Mouse (Mus musculus) ES-Bruce4 (cell line): ENCODE results near the gene Dnajc12. TPM values are rescaled to one million over a fixed set of nuclear protein-coding genes. Genes with fewer than 3 reads are reported as not detected.
A peak's percentile ranks its signal among the peaks of the same experiment; 100 is the strongest.

Source experiments
- H3K27ac ChIP-seq: 2 replicates; pipeline ENCODE4 v1.5.1; 2012; ENCODE audit warnings: low read length, inconsistent platforms; ENCODE audit not compliant: insufficient read depth
- H3K27me3 ChIP-seq: 2 replicates; pipeline ENCODE4 v1.6.1; 2012; ENCODE audit warnings: mild to moderate bottlenecking, low read length, inconsistent platforms; ENCODE audit not compliant: control insufficient read depth, poor library complexity, insufficient read depth, severe bottlenecking
- H3K36me3 ChIP-seq: 2 replicates; pipeline ENCODE4 v1.6.1; 2012; ENCODE audit warnings: inconsistent platforms, mild to moderate bottlenecking, low read length, moderate library complexity; ENCODE audit not compliant: control insufficient read depth, poor library complexity, insufficient read depth, severe bottlenecking
- H3K4me1 ChIP-seq: one replicate; pipeline ENCODE4 v1.8.1; 2011; ENCODE audit warnings: low read length; ENCODE audit not compliant: control insufficient read depth, insufficient read depth
- H3K4me3 ChIP-seq: 2 replicates; pipeline ENCODE4 v1.5.1; 2011; ENCODE audit warnings: low read depth, mild to moderate bottlenecking, low read length
- H3K9ac ChIP-seq: 2 replicates; pipeline ENCODE4 v1.6.1; 2012; ENCODE audit warnings: low read depth, mild to moderate bottlenecking, inconsistent platforms; ENCODE audit not compliant: poor library complexity, severe bottlenecking
- H3K9me3 ChIP-seq: replicated peaks from 2 replicates; pipeline ENCODE4 v1.6.1; 2012; ENCODE audit warnings: mild to moderate bottlenecking, low read length, inconsistent platforms; ENCODE audit not compliant: control insufficient read depth, poor library complexity, insufficient read depth, severe bottlenecking
- CTCF ChIP-seq: IDR thresholded peaks from one replicate; pipeline ENCODE4 v1.8.1; 2011; ENCODE audit warnings: low read depth, low read length
- EP300 ChIP-seq: IDR thresholded peaks from 2 replicates; pipeline ENCODE4 v1.6.1; 2011; ENCODE audit warnings: low read depth, low read length; ENCODE audit not compliant: insufficient read depth
- POLR2A ChIP-seq: IDR thresholded peaks from one replicate; pipeline ENCODE4 v1.8.1; 2011; ENCODE audit warnings: low read length; ENCODE audit not compliant: insufficient read depth
- polyA plus RNA-seq: library from polyadenylated mRNA; stranded (reverse); fragments of >200 nt; gene quantifications from 2 replicates; pipeline ENCODE4 v1.2.4, GENCODE M21; 2011; ENCODE audit warnings: low read depth; ENCODE audit not compliant: missing spikeins, insufficient read depth, insufficient read length

Dnajc12 gene
- polyA plus RNA-seq, 1 experiment: 4.6 TPM

DNA sequence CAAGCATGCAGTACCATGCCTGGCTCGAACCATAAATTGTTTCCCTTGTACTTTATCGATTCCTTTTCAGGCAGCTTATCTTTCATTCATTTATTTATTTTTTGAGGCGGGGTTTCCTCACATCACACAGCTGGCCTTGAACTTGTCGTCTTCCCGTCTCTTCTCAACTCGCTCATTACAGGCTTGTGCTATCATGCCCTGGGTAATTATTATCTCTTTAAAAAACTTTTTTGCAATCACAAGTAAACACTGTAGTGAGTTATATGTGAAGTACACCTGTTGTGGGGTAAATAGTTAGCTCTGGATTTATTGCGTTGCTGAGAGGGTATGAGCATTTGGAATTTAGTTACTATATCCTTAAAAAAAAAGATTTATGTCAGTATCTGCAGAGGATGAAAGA lies 33.0 kb downstream of the Dnajc12 start:
- Histone ChIP-seq H3K27ac (no peak overlapping the region), H3K4me1 (no peaks in the 10 kb centered on the region), H3K9me3 (no peaks in the 10 kb centered on the region), H3K4me3 (no peak overlapping the region), H3K36me3 (no peaks in the 10 kb centered on the region), H3K27me3 (no peaks in the 10 kb centered on the region), H3K9ac (no peak overlapping the region)
- TF ChIP-seq POLR2A (no peak), CTCF (no peak), EP300 (no peak)

DNA sequence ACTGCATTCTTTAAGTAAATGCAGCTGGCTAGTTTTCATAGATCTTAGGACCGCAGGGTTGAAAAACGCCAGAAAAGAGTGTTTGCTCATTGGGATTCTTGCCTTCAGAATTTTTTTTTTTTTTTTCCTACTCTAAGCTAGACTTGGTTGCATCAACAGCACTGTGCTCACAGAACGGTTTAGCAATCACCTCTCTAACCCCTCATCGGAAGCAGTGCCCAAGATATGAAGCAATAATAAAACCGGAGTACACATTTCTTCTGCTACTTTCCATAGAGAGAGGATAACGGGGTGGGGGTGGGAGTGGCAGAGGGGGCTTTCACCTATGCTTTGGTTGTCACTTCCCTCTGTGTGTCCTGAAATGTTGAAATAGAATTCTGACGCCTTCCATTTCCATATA lies 33.6 kb downstream of the Dnajc12 start:
- no peaks in the 10 kb centered on the region for H3K9me3 ChIP-seq
- TF ChIP-seq EP300: no peak
- no peak for TF ChIP-seq POLR2A
- no peak for TF ChIP-seq CTCF
- H3K27me3 ChIP-seq: no peaks in the 10 kb centered on the region
- H3K27ac ChIP-seq: no peak overlapping the region
- no peaks in the 10 kb centered on the region for H3K36me3 ChIP-seq
- H3K9ac ChIP-seq: no peak overlapping the region
- no peaks in the 10 kb centered on the region for H3K4me1 ChIP-seq
- no peak overlapping the region for H3K4me3 ChIP-seq

DNA sequence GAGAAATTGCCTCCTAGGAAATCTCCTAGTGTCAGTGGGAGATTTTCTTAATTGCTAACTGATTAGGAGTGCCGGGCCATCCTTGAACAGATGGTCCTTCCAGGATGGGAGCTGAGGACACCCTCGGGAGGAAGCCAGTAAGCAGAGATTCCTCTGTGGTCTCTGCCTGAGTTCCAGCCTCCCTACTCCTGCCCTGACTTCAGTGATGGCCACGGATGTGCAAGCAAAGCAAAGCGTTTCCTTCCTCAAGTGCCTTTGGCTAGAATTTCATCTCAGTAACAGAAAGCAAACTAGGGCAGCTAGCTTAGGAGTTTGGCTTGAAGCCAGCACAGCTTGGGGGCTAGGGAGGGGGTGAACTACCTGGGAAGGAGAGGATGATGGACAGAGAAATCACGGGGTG lies 34.8 kb downstream of the Dnajc12 start:
- Histone ChIP-seq H3K9me3 (no peaks in the 10 kb centered on the region), H3K4me3 (no peak overlapping the region), H3K27ac (no peak overlapping the region), H3K9ac (no peak overlapping the region), H3K27me3 (no peaks in the 10 kb centered on the region), H3K4me1 (no peaks in the 10 kb centered on the region), H3K36me3 (no peaks in the 10 kb centered on the region)
- TF ChIP-seq EP300 (no peak), CTCF (no peak), POLR2A (no peak)

DNA sequence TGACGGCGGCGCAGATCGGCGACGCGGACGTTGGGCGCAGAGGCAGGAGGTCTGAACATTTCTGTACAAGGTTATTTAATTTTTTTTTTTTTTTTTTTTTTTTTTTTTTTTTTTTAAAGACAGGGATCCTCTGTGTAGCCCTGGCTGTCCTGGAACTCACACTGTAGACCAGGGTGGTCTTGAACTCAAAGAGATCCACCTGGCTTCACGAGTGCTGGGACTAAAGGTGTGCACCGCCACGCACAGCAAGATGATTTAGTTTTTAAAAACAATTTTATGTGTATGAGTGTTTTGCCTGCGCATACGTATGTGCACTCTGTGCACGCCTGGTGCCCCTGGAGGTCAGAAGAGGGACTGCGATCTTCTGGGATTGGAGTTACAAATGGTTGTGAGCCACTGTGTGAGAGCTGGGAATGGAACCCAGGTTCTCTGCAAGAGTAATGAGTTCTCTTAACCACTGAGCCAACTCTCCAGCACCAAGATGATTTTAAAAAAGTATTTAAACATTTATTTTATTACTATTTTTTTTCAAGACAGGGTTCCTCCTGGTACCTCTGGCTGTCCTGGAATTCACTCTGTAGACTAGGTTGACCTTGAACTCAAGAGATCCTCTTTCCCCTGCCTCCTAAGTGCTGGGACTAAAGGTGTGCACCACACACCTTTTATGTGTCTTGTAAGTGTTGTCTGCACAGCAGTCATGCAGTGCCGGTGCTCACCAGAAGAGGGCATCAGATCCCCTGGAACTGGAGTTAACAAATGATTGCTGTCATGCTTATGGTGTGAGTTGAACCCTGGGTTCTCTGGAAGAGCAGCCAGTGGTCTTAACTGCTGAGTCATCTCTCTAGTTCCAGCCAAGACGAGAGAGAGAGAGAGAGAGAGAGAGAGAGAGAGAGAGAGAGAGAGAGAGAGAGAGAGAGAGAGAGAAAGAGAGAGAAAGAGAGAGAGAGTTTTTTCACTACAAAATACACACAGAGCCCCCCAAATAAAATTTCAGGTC lies 39.8 kb downstream of the Dnajc12 start, which contains the start of gene Gm7075:
Gm7075 (minus strand) TSS at position 51 of the 997 bp plus-strand sequence.
- Histone ChIP-seq H3K36me3 (no peaks in the 10 kb centered on the region), H3K27me3 (no peaks in the 10 kb centered on the region), H3K9me3 (no peaks in the 10 kb centered on the region), H3K4me1 (no peaks in the 10 kb centered on the region), H3K27ac (no peak within 1 kb of the TSS), H3K4me3 (no peak within 1 kb of the TSS), H3K9ac (no peak within 1 kb of the TSS)
- TF ChIP-seq POLR2A: no peak
- TF ChIP-seq CTCF: peak; percentile 76
- TF ChIP-seq EP300: no peak

DNA sequence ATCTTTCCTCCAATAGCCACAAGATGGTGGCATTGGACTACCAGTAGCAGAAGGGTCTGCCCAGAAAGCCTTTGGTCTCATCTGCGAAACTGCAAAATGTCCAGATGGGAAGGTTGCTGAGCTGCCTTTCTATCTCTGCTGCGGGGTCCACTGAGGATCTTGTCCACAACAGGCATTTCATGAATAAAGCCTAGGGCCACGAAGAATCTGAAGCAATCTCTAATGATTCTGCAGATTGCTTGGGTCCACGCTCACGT lies 40.4 kb downstream of the Dnajc12 start:
- Histone ChIP-seq H3K27me3 (no peaks in the 10 kb centered on the region), H3K9me3 (no peaks in the 10 kb centered on the region), H3K4me1 (no peaks in the 10 kb centered on the region), H3K9ac (no peak overlapping the region), H3K27ac (no peak overlapping the region), H3K4me3 (no peak overlapping the region), H3K36me3 (no peaks in the 10 kb centered on the region)
- TF ChIP-seq EP300 (no peak), POLR2A (no peak), CTCF (no peak)

DNA sequence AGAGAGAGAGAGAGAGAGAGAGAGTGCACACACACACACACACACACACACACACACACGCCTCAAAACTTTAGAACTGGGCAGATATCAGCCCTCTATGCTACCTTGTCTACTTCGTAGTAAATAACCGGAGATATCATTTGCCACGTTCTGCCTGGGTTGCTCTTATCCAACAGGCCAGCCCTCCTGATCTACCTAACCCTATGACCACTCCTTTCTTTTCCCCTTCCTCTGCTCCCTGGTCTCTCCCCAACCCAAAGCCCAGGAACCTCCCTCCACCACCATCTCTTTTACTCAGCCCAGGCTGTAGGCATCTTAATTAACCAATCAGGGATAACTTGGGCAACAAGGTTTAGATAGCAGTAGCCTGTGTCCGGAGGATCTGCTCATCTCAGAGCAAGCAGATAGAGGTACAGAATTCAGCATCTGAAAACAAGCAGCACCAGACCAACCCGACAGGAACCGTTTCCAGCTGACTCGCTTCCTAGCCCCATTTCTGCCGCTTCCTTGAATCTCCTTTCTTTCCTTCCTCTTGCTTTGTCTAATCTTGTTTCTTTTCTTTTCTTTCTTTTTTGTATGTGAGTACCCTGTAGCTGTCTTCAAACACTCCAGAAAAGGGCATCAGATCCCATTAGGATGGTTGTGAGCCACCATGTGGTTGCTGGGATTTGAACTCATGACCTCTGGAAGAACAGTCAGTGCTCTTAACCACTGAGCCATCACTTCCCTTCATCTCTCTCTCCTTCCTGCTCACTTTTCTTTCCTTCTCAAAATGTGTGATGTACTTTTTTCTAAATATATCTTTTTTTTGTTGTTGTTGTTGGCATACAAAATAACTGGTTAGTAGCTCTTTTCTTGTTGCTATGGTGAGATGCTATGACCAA lies 41.6 kb downstream of the Dnajc12 start:
- Histone ChIP-seq H3K4me3 (no peak overlapping the region), H3K9me3 (no peaks in the 10 kb centered on the region), H3K27me3 (no peaks in the 10 kb centered on the region), H3K27ac (no peak overlapping the region), H3K9ac (no peak overlapping the region), H3K36me3 (no peaks in the 10 kb centered on the region), H3K4me1 (no peaks in the 10 kb centered on the region)
- TF ChIP-seq CTCF: no peak
- TF ChIP-seq EP300: no peak
- TF ChIP-seq POLR2A: no peak
